Mouse (Mus musculus) limb, embryonic 13.5 days (tissue): ENCODE measurements around the gene Vmn1r107. TPM values are rescaled to one million over a fixed set of nuclear protein-coding genes. Genes with fewer than 3 reads are reported as not detected.
"Not testable (repeated sequence)": the region's sequence is repeated elsewhere in the genome, so short reads cannot be mapped to it uniquely, and the experiment has no call there.

ENCODE experiments used
- ATAC-seq: fragments of 200-750 bp; cut with Nextera tagmentation; 2 replicates; pipeline ENCODE4 v1.8.0; 2017; ENCODE audit warnings: low read depth, moderate number of reproducible peaks, moderate TSS enrichment; ENCODE audit not compliant: low FRiP score
- H3K27ac ChIP-seq: fragments of 300-500 bp; sonication (generic); 2 replicates; pipeline ENCODE4 v1.5.1; 2015; ENCODE audit warnings: inconsistent platforms, mild to moderate bottlenecking, moderate library complexity
- H3K27me3 ChIP-seq: fragments of 300-500 bp; sonication (generic); 2 replicates; pipeline ENCODE4 v1.6.1; 2015; ENCODE audit warnings: mild to moderate bottlenecking, inconsistent platforms
- H3K36me3 ChIP-seq: fragments of 300-500 bp; sonication (generic); 2 replicates; pipeline ENCODE4 v1.6.1; 2015; ENCODE audit warnings: inconsistent platforms, mild to moderate bottlenecking, moderate library complexity
- H3K4me1 ChIP-seq: fragments of 300-500 bp; sonication (generic); 2 replicates; pipeline ENCODE4 v1.6.1; 2015; ENCODE audit warnings: inconsistent platforms
- H3K4me2 ChIP-seq: fragments of 300-500 bp; sonication (generic); replicated peaks from 2 replicates; pipeline ENCODE4 v1.6.1; 2015; ENCODE audit warnings: inconsistent platforms, mild to moderate bottlenecking, moderate library complexity
- H3K4me3 ChIP-seq: fragments of 300-500 bp; sonication (generic); 2 replicates; pipeline ENCODE4 v1.5.1; 2015; ENCODE audit warnings: moderate library complexity, mild to moderate bottlenecking, inconsistent platforms
- H3K9ac ChIP-seq: fragments of 300-500 bp; sonication (generic); 2 replicates; pipeline ENCODE4 v1.6.1; 2015; ENCODE audit warnings: mild to moderate bottlenecking, inconsistent platforms
- H3K9me3 ChIP-seq: fragments of 300-500 bp; sonication (generic); 2 replicates; pipeline ENCODE4 v1.6.1; 2016; ENCODE audit warnings: inconsistent platforms
- WGBS: fragments of 180-500 bp; shearing (Covaris S2); methylation state at CpG from one replicate; pipeline ENCODE4 v1.1.7; 2015; 5-methylcytosine and 5-hydroxymethylcytosine counted together
- polyA plus RNA-seq: library from polyadenylated mRNA; unstranded; fragments of >200 nt; fragmentation: Nextera tagmentation; extraction: Ambion mirVana; gene quantifications from 2 replicates; pipeline ENCODE4 v1.2.1, GENCODE M21; 2015

The Vmn1r107 gene
- not detected in 2 replicates for polyA plus RNA-seq

- ATAC-seq, H3K4me1 ChIP-seq, H3K27me3 ChIP-seq, H3K9me3 ChIP-seq, H3K27ac ChIP-seq, H3K36me3 ChIP-seq, H3K9ac ChIP-seq, H3K4me3 ChIP-seq, H3K4me2 ChIP-seq: not testable (repeated sequence)
- WGBS: no CpG with 5 or more reads among the region's 3 CpGs
These were observed at the start of gene Vmn1r107 for GRCm38 (mm10) chr7:20668618-20669017. Vmn1r107 (plus strand) TSS chr7:20668918.

- H3K9me3 ChIP-seq, H3K27ac ChIP-seq, H3K4me3 ChIP-seq, H3K4me2 ChIP-seq, H3K36me3 ChIP-seq, H3K27me3 ChIP-seq, ATAC-seq, H3K4me1 ChIP-seq, H3K9ac ChIP-seq: not testable (repeated sequence)
- no CpG with 5 or more reads among the region's 2 CpGs for WGBS
These were observed 34.4 kb downstream of the Vmn1r107 start, which contains the start of gene Vmn1r111 for GRCm38 (mm10) chr7:20703116-20703515. Vmn1r111 (minus strand) TSS chr7:20703216.

Other genes starting within 250 kb of the Vmn1r107 start
- gene Vmn1r101, start 226.3 kb upstream of the Vmn1r107 start, polyA plus RNA-seq: not detected in 2 replicates
- gene Gm10670, start 194.0 kb upstream of the Vmn1r107 start, polyA plus RNA-seq: not detected in 2 replicates
- not detected in 2 replicates for gene Vmn1r103, start 158.4 kb upstream of the Vmn1r107 start, polyA plus RNA-seq
- gene Vmn1r104, start 135.1 kb upstream of the Vmn1r107 start, polyA plus RNA-seq: not detected in 2 replicates
- gene Gm5726, start 123.2 kb upstream of the Vmn1r107 start, polyA plus RNA-seq: not detected in 2 replicates
- gene Gm4141, start 92.7 kb upstream of the Vmn1r107 start, polyA plus RNA-seq: not detected in 2 replicates
- not detected in 2 replicates for gene Gm4513, start 69.9 kb upstream of the Vmn1r107 start, polyA plus RNA-seq
- not detected in 2 replicates for gene Vmn1r111, start 34.3 kb downstream of the Vmn1r107 start, polyA plus RNA-seq
- not detected in 2 replicates for gene Gm10668, start 61.7 kb downstream of the Vmn1r107 start, polyA plus RNA-seq
- gene Vmn1r112, start 102.3 kb downstream of the Vmn1r107 start, polyA plus RNA-seq: not detected in 2 replicates
- not detected in 2 replicates for gene Vmn1r113, start 118.4 kb downstream of the Vmn1r107 start, polyA plus RNA-seq
- gene Vmn1r114, start 143.3 kb downstream of the Vmn1r107 start, polyA plus RNA-seq: not detected in 2 replicates
- not detected in 2 replicates for gene Vmn1r115, start 176.1 kb downstream of the Vmn1r107 start, polyA plus RNA-seq
- gene Vmn1r116, start 203.3 kb downstream of the Vmn1r107 start, polyA plus RNA-seq: not detected in 2 replicates
- gene Vmn1r117, start 215.2 kb downstream of the Vmn1r107 start, polyA plus RNA-seq: not detected in 2 replicates
- gene Vmn1r118, start 243.4 kb downstream of the Vmn1r107 start, polyA plus RNA-seq: not detected in 2 replicates